Mouse (Mus musculus) ES-Bruce4 (cell line): ENCODE data around the gene Fam83g. TPM values are rescaled to one million over a fixed set of nuclear protein-coding genes. Genes with fewer than 3 reads are reported as not detected.

Experiments used
- H3K27ac ChIP-seq: 2 replicates; pipeline ENCODE4 v1.5.1; 2012; ENCODE audit warnings: low read length, inconsistent platforms; ENCODE audit not compliant: insufficient read depth
- H3K27me3 ChIP-seq: 2 replicates; pipeline ENCODE4 v1.6.1; 2012; ENCODE audit warnings: mild to moderate bottlenecking, low read length, inconsistent platforms; ENCODE audit not compliant: control insufficient read depth, poor library complexity, insufficient read depth, severe bottlenecking
- H3K36me3 ChIP-seq: 2 replicates; pipeline ENCODE4 v1.6.1; 2012; ENCODE audit warnings: inconsistent platforms, mild to moderate bottlenecking, low read length, moderate library complexity; ENCODE audit not compliant: control insufficient read depth, poor library complexity, insufficient read depth, severe bottlenecking
- H3K4me1 ChIP-seq: one replicate; pipeline ENCODE4 v1.8.1; 2011; ENCODE audit warnings: low read length; ENCODE audit not compliant: control insufficient read depth, insufficient read depth
- H3K4me3 ChIP-seq: 2 replicates; pipeline ENCODE4 v1.5.1; 2011; ENCODE audit warnings: low read depth, mild to moderate bottlenecking, low read length
- H3K9ac ChIP-seq: 2 replicates; pipeline ENCODE4 v1.6.1; 2012; ENCODE audit warnings: low read depth, mild to moderate bottlenecking, inconsistent platforms; ENCODE audit not compliant: poor library complexity, severe bottlenecking
- H3K9me3 ChIP-seq: replicated peaks from 2 replicates; pipeline ENCODE4 v1.6.1; 2012; ENCODE audit warnings: mild to moderate bottlenecking, low read length, inconsistent platforms; ENCODE audit not compliant: control insufficient read depth, poor library complexity, insufficient read depth, severe bottlenecking
- CTCF ChIP-seq: IDR thresholded peaks from one replicate; pipeline ENCODE4 v1.8.1; 2011; ENCODE audit warnings: low read depth, low read length
- EP300 ChIP-seq: IDR thresholded peaks from 2 replicates; pipeline ENCODE4 v1.6.1; 2011; ENCODE audit warnings: low read depth, low read length; ENCODE audit not compliant: insufficient read depth
- POLR2A ChIP-seq: IDR thresholded peaks from one replicate; pipeline ENCODE4 v1.8.1; 2011; ENCODE audit warnings: low read length; ENCODE audit not compliant: insufficient read depth
- polyA plus RNA-seq: library from polyadenylated mRNA; stranded (reverse); fragments of >200 nt; gene quantifications from 2 replicates; pipeline ENCODE4 v1.2.4, GENCODE M21; 2011; ENCODE audit warnings: low read depth; ENCODE audit not compliant: missing spikeins, insufficient read depth, insufficient read length

Gene Fam83g
- polyA plus RNA-seq, 1 experiment = 7.7 TPM

DNA sequence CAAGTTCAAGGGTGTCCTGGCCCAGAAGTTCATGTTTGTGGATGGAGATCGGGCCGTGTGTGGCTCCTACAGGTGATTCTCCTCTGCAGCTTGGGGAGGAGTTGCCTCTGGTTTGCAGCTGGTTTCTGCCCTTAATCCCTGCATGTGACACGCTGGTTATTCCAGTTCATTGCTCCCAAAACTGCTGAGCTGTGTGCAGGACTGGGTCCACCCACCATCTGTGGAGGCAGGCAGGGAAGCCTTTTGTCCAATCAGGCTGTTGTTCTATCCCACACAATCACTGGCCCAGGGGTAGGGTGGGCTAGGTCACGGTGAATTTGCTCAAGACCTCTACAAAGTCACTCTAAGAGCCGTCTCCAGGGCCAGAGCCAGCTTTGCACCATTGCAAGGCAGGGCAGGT lies 17.8 kb downstream of the Fam83g start:
- H3K4me1 ChIP-seq = no peaks in the 10 kb centered on the region
- no peak overlapping the region for H3K9ac ChIP-seq
- TF ChIP-seq EP300 (no peak), CTCF (no peak), POLR2A (no peak)
- no peaks in the 10 kb centered on the region for H3K9me3 ChIP-seq
- H3K27ac ChIP-seq = no peak overlapping the region
- no peak overlapping the region for H3K4me3 ChIP-seq
- H3K27me3 ChIP-seq = no peaks in the 10 kb centered on the region
- peaks cover 8% of the 10 kb centered on the region; the same call in 1 of the 2 replicates for H3K36me3 ChIP-seq

DNA sequence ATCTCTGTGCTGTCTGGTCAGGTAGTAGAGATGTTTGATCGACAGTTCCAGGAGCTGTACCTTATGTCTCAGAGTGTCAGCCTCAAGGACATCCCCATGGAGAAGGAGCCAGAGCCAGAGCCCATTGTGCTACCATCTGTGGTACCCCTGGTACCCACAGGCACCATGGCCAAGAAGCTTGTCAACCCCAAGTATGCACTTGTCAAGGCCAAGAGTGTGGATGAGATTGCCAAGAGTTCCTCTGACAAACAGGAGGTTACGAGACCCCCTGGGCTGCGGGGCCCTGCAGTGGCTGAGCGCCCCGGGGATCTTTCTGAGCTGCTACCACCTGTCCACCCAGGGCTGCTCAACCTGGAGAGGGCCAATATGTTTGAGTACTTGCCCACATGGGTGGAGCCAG lies 18.6 kb downstream of the Fam83g start:
- TF ChIP-seq CTCF = no peak
- no peak for TF ChIP-seq POLR2A
- Histone ChIP-seq H3K27ac (no peak overlapping the region), H3K4me1 (no peaks in the 10 kb centered on the region), H3K9ac (no peak overlapping the region), H3K27me3 (no peaks in the 10 kb centered on the region), H3K36me3 (peaks cover 8% of the 10 kb centered on the region; the same call in 1 of the 2 replicates), H3K4me3 (no peak overlapping the region), H3K9me3 (no peaks in the 10 kb centered on the region)

DNA sequence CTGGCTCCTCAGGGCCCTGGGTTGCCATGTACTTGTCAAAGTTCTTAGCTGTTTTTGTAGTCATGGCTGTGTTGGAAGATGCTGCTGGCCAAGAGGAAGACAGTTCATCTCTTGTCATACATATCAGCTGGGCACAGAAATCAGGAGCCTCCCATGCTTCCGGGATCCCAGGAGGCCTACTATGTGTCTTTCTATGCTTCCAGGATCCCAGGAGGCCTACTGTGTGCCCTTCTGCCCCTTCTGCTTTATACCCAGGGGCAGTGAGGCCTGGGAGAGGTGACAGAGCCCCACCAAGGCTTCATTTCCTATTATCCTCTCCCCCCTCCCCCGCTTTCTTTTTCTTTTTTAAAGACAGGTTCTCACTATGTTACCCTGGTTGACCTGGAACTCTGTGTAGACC lies 21.7 kb downstream of the Fam83g start:
- no peaks in the 10 kb centered on the region for H3K9me3 ChIP-seq
- peaks cover 8% of the 10 kb centered on the region; the same call in 1 of the 2 replicates for H3K36me3 ChIP-seq
- H3K27me3 ChIP-seq = no peaks in the 10 kb centered on the region
- no peak overlapping the region for H3K4me3 ChIP-seq
- H3K27ac ChIP-seq = no peak overlapping the region
- no peak overlapping the region for H3K9ac ChIP-seq
- no peak for TF ChIP-seq POLR2A
- peaks cover 5% of the 10 kb centered on the region for H3K4me1 ChIP-seq

DNA sequence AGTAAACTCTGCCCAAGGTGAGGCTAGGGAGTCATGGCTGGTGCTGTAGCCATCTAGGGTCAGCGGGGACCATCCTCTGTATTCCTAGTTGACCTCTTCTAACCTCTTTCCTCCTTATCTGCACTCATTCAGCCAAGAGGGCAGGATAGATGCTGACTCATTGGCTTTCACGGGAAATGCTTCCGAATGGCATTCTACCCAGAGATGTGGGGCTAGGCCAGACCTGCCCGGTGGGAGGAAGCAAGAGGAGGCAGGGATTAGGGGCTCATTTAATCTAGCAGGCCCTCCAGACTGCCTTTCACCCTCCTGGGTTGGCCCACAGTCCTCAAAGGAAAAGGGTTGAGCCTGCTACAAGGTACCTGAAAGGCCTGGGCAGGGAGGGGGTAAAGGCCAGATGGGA lies 22.3 kb downstream of the Fam83g start:
- peaks cover 8% of the 10 kb centered on the region; the same call in 1 of the 2 replicates for H3K36me3 ChIP-seq
- no peaks in the 10 kb centered on the region for H3K9me3 ChIP-seq
- H3K27me3 ChIP-seq = no peaks in the 10 kb centered on the region
- H3K4me1 ChIP-seq = peaks cover 5% of the 10 kb centered on the region
- no peak overlapping the region for H3K9ac ChIP-seq
- TF ChIP-seq POLR2A = no peak
- TF ChIP-seq CTCF = no peak
- no peak for TF ChIP-seq EP300
- H3K27ac ChIP-seq = no peak overlapping the region
- no peak overlapping the region for H3K4me3 ChIP-seq

DNA sequence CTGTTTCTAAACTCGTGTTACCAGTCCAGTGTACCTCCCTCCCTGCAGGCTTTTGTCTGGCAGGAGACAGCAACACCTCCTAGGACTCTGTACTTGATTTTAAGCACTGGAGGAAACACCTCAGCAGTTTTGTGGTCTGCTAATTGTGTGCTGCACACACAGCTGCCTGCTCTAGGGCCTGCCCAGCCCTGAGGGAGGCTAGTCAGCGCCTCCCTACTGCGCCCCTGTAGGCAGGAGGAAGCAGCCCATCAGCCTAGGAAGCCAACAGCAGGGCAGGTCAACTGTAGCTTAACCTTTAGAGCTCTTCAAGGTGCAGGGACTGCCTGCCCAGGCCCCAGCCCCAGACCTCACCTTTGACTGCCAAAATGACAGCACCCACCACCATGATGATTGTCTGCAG lies 25.0 kb downstream of the Fam83g start:
- no peaks in the 10 kb centered on the region; the same call in 1 of the 2 replicates for H3K36me3 ChIP-seq
- H3K9me3 ChIP-seq = no peaks in the 10 kb centered on the region
- H3K27ac ChIP-seq = peak overlapping the region; percentile 65
- TF ChIP-seq CTCF (peak; percentile 22), POLR2A (no peak), EP300 (peak; percentile 94)
- H3K9ac ChIP-seq = no peak overlapping the region
- H3K4me1 ChIP-seq = peaks cover 9% of the 10 kb centered on the region
- no peak overlapping the region for H3K4me3 ChIP-seq
- no peaks in the 10 kb centered on the region for H3K27me3 ChIP-seq

DNA sequence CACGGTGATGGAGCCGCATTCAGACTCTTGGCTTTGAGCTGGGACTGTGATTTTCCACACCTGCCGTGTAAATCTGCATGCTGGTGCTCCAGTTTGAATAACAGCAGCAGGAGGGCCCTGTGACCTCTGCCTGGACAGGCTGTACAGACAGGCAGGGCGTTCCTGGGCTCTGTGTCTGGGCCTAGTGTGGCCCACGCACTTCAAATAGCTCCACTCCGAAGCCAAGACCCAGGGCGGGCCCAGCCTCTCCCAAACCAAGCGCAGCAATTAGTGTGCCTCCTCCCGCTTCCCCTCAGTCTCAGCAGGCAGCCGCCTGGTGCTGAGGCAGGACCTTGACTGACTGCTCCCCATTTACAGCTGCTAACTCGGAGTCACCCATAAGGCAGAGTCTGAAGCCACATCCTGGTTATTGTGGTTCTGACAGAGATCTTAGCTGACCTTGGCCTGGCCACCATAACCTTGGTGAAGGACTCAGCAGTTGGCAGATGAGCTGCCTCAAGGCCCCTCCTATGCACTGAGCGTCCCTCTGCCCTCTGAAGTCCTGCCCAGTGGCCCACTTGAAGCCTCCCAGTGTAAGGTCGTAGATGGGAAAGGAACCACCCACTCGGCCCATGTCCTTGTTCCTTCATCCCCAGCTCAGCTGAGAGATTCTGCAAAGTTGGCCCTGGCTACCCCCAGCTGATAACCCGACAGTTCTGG lies 29.4 kb downstream of the Fam83g start:
- no peak overlapping the region for H3K27ac ChIP-seq
- no peak overlapping the region for H3K9ac ChIP-seq

More for the DNA sequence above, 29.4 kb downstream of the Fam83g start:
- Histone ChIP-seq H3K9me3 (no peaks in the 10 kb centered on the region), H3K4me1 (peaks cover 6% of the 10 kb centered on the region), H3K4me3 (no peak overlapping the region), H3K27me3 (no peaks in the 10 kb centered on the region), H3K36me3 (no peaks in the 10 kb centered on the region)
- no peak for TF ChIP-seq POLR2A
- TF ChIP-seq EP300 = no peak
